Mouse (Mus musculus) layer of hippocampus, adult 9-10 months (tissue): ENCODE measurements around the gene Gm20388.
"Not testable (repeated sequence)": the region's sequence is repeated elsewhere in the genome, so short reads cannot be mapped to it uniquely, and the experiment has no call there.

Experiments used
- DNase-seq: peaks from one replicate; pipeline ENCODE4 v3.0.0; 2022; ENCODE audit warnings: low spot score

Gm20388 gene

GRCm38 (mm10) chr8:120719586-120720236, 809.1 kb downstream of the Gm20388 start:
- DNase-seq: no peak

GRCm38 (mm10) chr8:120723025-120723424, 812.4 kb downstream of the Gm20388 start:
- no peak for DNase-seq

- DNase-seq: not testable (repeated sequence)
Observed at GRCm38 (mm10) chr8:120724096-120724495, 813.5 kb downstream of the Gm20388 start.

- no peak for DNase-seq
Observed at GRCm38 (mm10) chr8:120724816-120725575, 814.4 kb downstream of the Gm20388 start.

GRCm38 (mm10) chr8:120725576-120725950, 814.9 kb downstream of the Gm20388 start:
- no peak for DNase-seq

GRCm38 (mm10) chr8:120726051-120726450, 815.4 kb downstream of the Gm20388 start:
- DNase-seq: no peak

GRCm38 (mm10) chr8:120728488-120729160, 818.0 kb downstream of the Gm20388 start:
- DNase-seq: no peak

GRCm38 (mm10) chr8:120731582-120731981, 820.9 kb downstream of the Gm20388 start:
- no peak for DNase-seq

GRCm38 (mm10) chr8:120732068-120732467, 821.4 kb downstream of the Gm20388 start:
- no peak for DNase-seq

GRCm38 (mm10) chr8:120735770-120736481, 825.3 kb downstream of the Gm20388 start, which contains the start of gene Irf8:
Gene Irf8 (plus strand): TSS chr8:120736358.
- no peak for DNase-seq

- DNase-seq: no peak
Observed at GRCm38 (mm10) chr8:120736486-120736885, 825.8 kb downstream of the Gm20388 start.

GRCm38 (mm10) chr8:120737166-120737565, 826.5 kb downstream of the Gm20388 start:
- DNase-seq: no peak

GRCm38 (mm10) chr8:120738771-120739170, 828.1 kb downstream of the Gm20388 start:
- DNase-seq: no peak

GRCm38 (mm10) chr8:120739526-120739925, 828.9 kb downstream of the Gm20388 start:
- no peak for DNase-seq

- no peak for DNase-seq
Observed at GRCm38 (mm10) chr8:120740579-120740978, 829.9 kb downstream of the Gm20388 start.

GRCm38 (mm10) chr8:120741001-120741400, 830.4 kb downstream of the Gm20388 start:
- no peak for DNase-seq

GRCm38 (mm10) chr8:120741815-120742530, 831.3 kb downstream of the Gm20388 start:
- DNase-seq: no peak

GRCm38 (mm10) chr8:120743149-120743897, 832.7 kb downstream of the Gm20388 start:
- DNase-seq: no peak

GRCm38 (mm10) chr8:120743898-120744290, 833.3 kb downstream of the Gm20388 start:
- DNase-seq: no peak

- no peak for DNase-seq
Observed at GRCm38 (mm10) chr8:120744448-120744847, 833.8 kb downstream of the Gm20388 start.

- no peak for DNase-seq
Observed at GRCm38 (mm10) chr8:120745226-120745625, 834.6 kb downstream of the Gm20388 start.
